Comparison of ENCODE assay signal across 20 mouse cellular contexts in genomic region chr10:58585427-58586223, GRCm38 (mm10).
"Had no signal": no experiment of that assay in that cellular context is flagged by ENCODE, and none has a peak within 500 bp of the region (broad histone marks: within the 10 kb centered on the region; RNA-seq: fewer than 3 reads in every experiment).

No protein-coding gene starts in this region.

- H3K27ac ChIP-seq: hindbrain, embryonic 15.5 days; intestine, embryonic 15.5 days; limb, embryonic 10.5 days; limb, embryonic 13.5 days; liver, embryonic 12.5 days; liver, embryonic 15.5 days; macrophage; midbrain, embryonic 13.5 days; stomach, postnatal 0 days had no signal

- DNase-seq: kidney, adult 8-10 months; kidney, postnatal 14 days; kidney, postnatal 4 days; layer of hippocampus, adult 9-11 months; liver; lung, adult 18-20 months; right cerebral cortex, postnatal 4 days; thymus, adult 2 months; thymus, postnatal 14 days; thymus, postnatal 4 days had no signal

- H3K36me3 ChIP-seq: hindbrain, embryonic 15.5 days; intestine, embryonic 15.5 days; limb, embryonic 10.5 days; limb, embryonic 13.5 days; liver, embryonic 12.5 days; liver, embryonic 15.5 days; midbrain, embryonic 13.5 days had no signal

- H3K4me3 ChIP-seq: hindbrain, embryonic 15.5 days; intestine, embryonic 15.5 days; limb, embryonic 10.5 days; limb, embryonic 13.5 days; liver, embryonic 12.5 days; liver, embryonic 15.5 days; midbrain, embryonic 13.5 days had no signal

- H3K9me3 ChIP-seq: hindbrain, embryonic 15.5 days; intestine, embryonic 15.5 days; limb, embryonic 10.5 days; limb, embryonic 13.5 days; liver, embryonic 12.5 days; liver, embryonic 15.5 days; midbrain, embryonic 13.5 days had no signal

- H3K4me1 ChIP-seq: hindbrain, embryonic 15.5 days; intestine, embryonic 15.5 days; limb, embryonic 10.5 days; limb, embryonic 13.5 days; liver, embryonic 12.5 days; liver, embryonic 15.5 days; midbrain, embryonic 13.5 days had no signal

- ATAC-seq: intestine, embryonic 15.5 days; liver, embryonic 12.5 days; midbrain, embryonic 13.5 days; midbrain, embryonic 16.5 days had no signal

- H3K27me3 ChIP-seq: hindbrain, embryonic 15.5 days; intestine, embryonic 15.5 days; limb, embryonic 13.5 days; liver, embryonic 12.5 days; liver, embryonic 15.5 days; midbrain, embryonic 13.5 days had no signal

- H3K4me2 ChIP-seq: hindbrain, embryonic 15.5 days; intestine, embryonic 15.5 days; limb, embryonic 13.5 days; liver, embryonic 12.5 days; liver, embryonic 15.5 days; midbrain, embryonic 13.5 days had no signal

- H3K9ac ChIP-seq: hindbrain, embryonic 15.5 days; intestine, embryonic 15.5 days; limb, embryonic 13.5 days; liver, embryonic 12.5 days; liver, embryonic 15.5 days; midbrain, embryonic 13.5 days had no signal
